Mouse (Mus musculus): ENCODE data around the gene Chrne. TPM values are rescaled to one million over a fixed set of nuclear protein-coding genes. Genes with fewer than 3 reads are reported as not detected.

Chrne gene
- polyA plus RNA-seq, 1 experiment: 0.53 TPM

DNA sequence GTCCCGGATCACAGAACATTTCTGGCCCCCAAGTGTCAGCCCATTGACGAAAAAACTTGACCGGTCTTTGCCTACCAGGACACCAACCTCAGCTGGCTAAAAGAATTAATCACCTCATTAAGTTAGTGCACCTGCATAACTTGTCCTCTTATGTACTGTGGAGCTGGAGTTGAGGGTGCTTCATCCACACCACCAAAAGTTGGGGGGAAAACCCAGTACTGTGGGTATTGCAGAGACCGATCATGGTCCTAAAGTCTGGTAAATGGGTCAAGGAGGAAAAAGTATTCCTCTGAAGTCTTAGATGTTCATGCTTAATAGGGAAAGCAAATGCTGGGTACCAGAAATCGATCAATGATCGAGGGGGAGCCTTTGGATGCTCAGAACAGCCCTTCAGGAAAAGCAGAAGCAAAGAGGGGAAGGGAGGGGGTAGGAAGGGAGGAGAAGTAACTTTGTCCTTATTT lies 33.9 kb upstream of the Chrne start:
- no peaks in the 10 kb centered on the region for H3K27me3 ChIP-seq (ENCODE audit: control insufficient read depth, insufficient read depth, low read length)
- peaks cover 44% of the 10 kb centered on the region for H3K36me3 ChIP-seq (ENCODE audit: control insufficient read depth, insufficient read depth, low read length)
- H3K4me3 ChIP-seq (ENCODE audit: control insufficient read depth, insufficient read depth, low read length): peak overlapping the region; percentile 100
- 7% methylated on average over 6 of the region's 6 CpGs for WGBS
- no peak for TF ChIP-seq CTCF (IDR thresholded peaks at IDR 0.05; ENCODE audit: borderline replicate concordance, control insufficient read depth, extremely low read depth, insufficient read depth, low read length, poor library complexity)
- no peak for TF ChIP-seq POLR2A (IDR thresholded peaks at IDR 0.05; ENCODE audit: control insufficient read depth, extremely low read depth, insufficient read depth, low read length, poor library complexity)
- peak overlapping the region; percentile 99 for H3K27ac ChIP-seq (ENCODE audit: control insufficient read depth, insufficient read depth, low read length)
- peaks cover 46% of the 10 kb centered on the region for H3K4me1 ChIP-seq (replicated peaks; ENCODE audit: control insufficient read depth, insufficient read depth, low read length)
- DNase-seq: no peak

- WGBS: 24% methylated on average over 12 of the region's 12 CpGs
- Histone ChIP-seq H3K27ac (ENCODE audit: control insufficient read depth, insufficient read depth, low read length) (peak overlapping the region; percentile 99), H3K27me3 (ENCODE audit: control insufficient read depth, insufficient read depth, low read length) (no peaks in the 10 kb centered on the region), H3K36me3 (ENCODE audit: control insufficient read depth, insufficient read depth, low read length) (peaks cover 44% of the 10 kb centered on the region), H3K4me1 (replicated peaks; ENCODE audit: control insufficient read depth, insufficient read depth, low read length) (peaks cover 40% of the 10 kb centered on the region), H3K4me3 (ENCODE audit: control insufficient read depth, insufficient read depth, low read length) (peak overlapping the region; percentile 100)
- no peak for TF ChIP-seq POLR2A (IDR thresholded peaks at IDR 0.05; ENCODE audit: control insufficient read depth, extremely low read depth, insufficient read depth, low read length, poor library complexity)
- peak; percentile 65 for DNase-seq
Observed at GRCm38 (mm10) chr11:70652029-70652883, 33.2 kb upstream of the Chrne start.

DNA sequence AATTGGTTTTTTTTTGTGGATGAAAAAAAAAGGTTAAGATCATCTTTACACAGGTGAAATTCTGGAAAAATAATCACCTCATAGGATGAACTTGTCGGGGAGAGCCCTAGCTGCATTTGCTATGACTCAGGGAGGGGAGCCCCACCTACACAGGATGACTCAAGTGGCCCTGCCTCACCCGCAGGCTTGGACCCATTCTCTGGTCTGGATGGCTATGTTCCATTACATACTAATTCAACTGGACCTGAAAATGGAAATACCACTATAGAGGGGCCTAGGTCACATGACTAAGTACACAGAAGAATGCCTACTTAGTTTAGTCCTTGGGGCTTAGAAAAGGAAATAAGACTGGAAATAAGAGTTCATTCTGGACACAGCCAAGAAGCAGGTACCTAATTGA lies 32.4 kb upstream of the Chrne start:
- no peak for TF ChIP-seq POLR2A (IDR thresholded peaks at IDR 0.05; ENCODE audit: control insufficient read depth, extremely low read depth, insufficient read depth, low read length, poor library complexity)
- TF ChIP-seq CTCF (IDR thresholded peaks at IDR 0.05; ENCODE audit: borderline replicate concordance, control insufficient read depth, extremely low read depth, insufficient read depth, low read length, poor library complexity): no peak
- peaks cover 44% of the 10 kb centered on the region for H3K36me3 ChIP-seq (ENCODE audit: control insufficient read depth, insufficient read depth, low read length)
- H3K27ac ChIP-seq (ENCODE audit: control insufficient read depth, insufficient read depth, low read length): peak overlapping the region; percentile 84; the same call in 1 of the 2 replicates
- no peaks in the 10 kb centered on the region for H3K27me3 ChIP-seq (ENCODE audit: control insufficient read depth, insufficient read depth, low read length)
- 70% methylated on average over 2 of the region's 2 CpGs for WGBS
- peaks cover 34% of the 10 kb centered on the region for H3K4me1 ChIP-seq (replicated peaks; ENCODE audit: control insufficient read depth, insufficient read depth, low read length)
- H3K4me3 ChIP-seq (ENCODE audit: control insufficient read depth, insufficient read depth, low read length): peak overlapping the region; percentile 10; the same call in 1 of the 2 replicates
- peak; percentile 7 for DNase-seq

DNA sequence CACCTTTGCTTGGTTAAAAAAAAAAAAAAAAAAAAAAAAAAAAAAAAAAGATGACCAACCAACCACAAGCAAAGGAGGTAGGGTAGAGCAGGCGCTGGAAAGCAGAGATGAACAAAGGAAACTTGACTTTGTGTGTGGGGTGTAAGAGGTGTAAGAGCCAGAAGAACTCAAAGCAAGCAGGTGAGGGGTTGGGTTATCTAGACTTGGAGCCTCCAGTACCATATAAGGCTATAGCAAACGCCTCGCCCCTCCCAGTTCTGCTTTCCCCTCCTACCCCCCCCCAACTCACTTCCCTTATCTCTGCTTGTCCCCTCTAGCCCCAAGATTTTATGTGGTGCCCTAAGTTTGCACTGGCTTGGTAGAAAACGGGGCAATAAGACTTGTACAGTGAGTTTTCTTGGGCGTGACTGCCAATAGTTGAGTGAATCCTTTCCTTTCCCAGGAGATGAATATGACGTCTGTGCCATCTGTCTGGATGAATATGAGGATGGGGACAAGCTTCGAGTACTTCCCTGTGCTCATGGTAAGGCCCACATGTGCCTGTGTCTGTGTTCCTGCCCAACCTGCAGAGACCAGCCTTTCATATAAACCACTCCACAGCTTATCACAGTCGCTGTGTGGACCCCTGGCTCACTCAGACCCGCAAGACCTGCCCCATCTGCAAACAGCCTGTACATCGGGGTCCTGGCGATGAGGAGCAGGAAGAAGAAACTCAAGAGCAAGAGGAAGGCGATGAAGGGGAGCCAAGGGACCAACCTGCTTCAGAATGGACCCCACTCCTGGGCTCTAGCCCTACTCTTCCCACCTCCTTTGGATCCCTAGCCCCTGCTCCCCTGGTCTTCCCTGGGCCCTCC lies 31.5 kb upstream of the Chrne start:
- Histone ChIP-seq H3K4me3 (ENCODE audit: control insufficient read depth, insufficient read depth, low read length) (peak overlapping the region; percentile 34), H3K27ac (ENCODE audit: control insufficient read depth, insufficient read depth, low read length) (peak overlapping the region; percentile 84), H3K27me3 (ENCODE audit: control insufficient read depth, insufficient read depth, low read length) (no peaks in the 10 kb centered on the region), H3K4me1 (replicated peaks; ENCODE audit: control insufficient read depth, insufficient read depth, low read length) (peaks cover 36% of the 10 kb centered on the region), H3K36me3 (ENCODE audit: control insufficient read depth, insufficient read depth, low read length) (peaks cover 44% of the 10 kb centered on the region)
- no peak for TF ChIP-seq CTCF (IDR thresholded peaks at IDR 0.05; ENCODE audit: borderline replicate concordance, control insufficient read depth, extremely low read depth, insufficient read depth, low read length, poor library complexity)
- no peak for TF ChIP-seq POLR2A (IDR thresholded peaks at IDR 0.05; ENCODE audit: control insufficient read depth, extremely low read depth, insufficient read depth, low read length, poor library complexity)
- 44% methylated on average over 12 of the region's 12 CpGs for WGBS
- peak; percentile 45 for DNase-seq

- Histone ChIP-seq H3K36me3 (ENCODE audit: control insufficient read depth, insufficient read depth, low read length) (peaks cover 44% of the 10 kb centered on the region), H3K27me3 (ENCODE audit: control insufficient read depth, insufficient read depth, low read length) (no peaks in the 10 kb centered on the region), H3K4me3 (ENCODE audit: control insufficient read depth, insufficient read depth, low read length) (peak overlapping the region; percentile 12; the same call in 1 of the 2 replicates), H3K27ac (ENCODE audit: control insufficient read depth, insufficient read depth, low read length) (peak overlapping the region; percentile 58), H3K4me1 (replicated peaks; ENCODE audit: control insufficient read depth, insufficient read depth, low read length) (peaks cover 41% of the 10 kb centered on the region)
- TF ChIP-seq CTCF (IDR thresholded peaks at IDR 0.05; ENCODE audit: borderline replicate concordance, control insufficient read depth, extremely low read depth, insufficient read depth, low read length, poor library complexity) (no peak), POLR2A (IDR thresholded peaks at IDR 0.05; ENCODE audit: control insufficient read depth, extremely low read depth, insufficient read depth, low read length, poor library complexity) (no peak)
- peak; percentile 18 for DNase-seq
- WGBS: 84% methylated on average over 8 of the region's 8 CpGs
Observed at GRCm38 (mm10) chr11:70649185-70649734, 30.2 kb upstream of the Chrne start.

DNA sequence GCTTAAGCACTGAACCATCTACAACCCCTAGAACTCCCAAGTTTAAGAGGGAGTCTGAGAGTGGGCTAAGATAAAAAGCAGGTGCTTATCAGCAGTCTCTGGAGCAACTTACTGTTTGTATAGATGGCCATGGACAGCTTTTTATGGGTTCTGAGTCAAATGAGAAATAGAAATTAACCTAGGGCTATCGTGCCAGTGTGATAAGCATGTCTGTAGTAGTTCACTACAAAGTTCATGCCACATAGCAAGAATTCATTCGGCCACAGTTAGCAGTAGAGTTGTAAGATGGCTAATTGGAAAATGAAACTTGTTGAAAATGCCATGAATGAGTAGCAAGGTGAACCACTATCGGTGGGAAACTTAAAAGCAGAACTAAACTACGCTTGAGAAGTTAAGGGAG lies 29.5 kb upstream of the Chrne start:
- Histone ChIP-seq H3K27ac (ENCODE audit: control insufficient read depth, insufficient read depth, low read length) (peak overlapping the region; percentile 20; the same call in 1 of the 2 replicates), H3K4me1 (replicated peaks; ENCODE audit: control insufficient read depth, insufficient read depth, low read length) (peaks cover 41% of the 10 kb centered on the region), H3K27me3 (ENCODE audit: control insufficient read depth, insufficient read depth, low read length) (no peaks in the 10 kb centered on the region), H3K36me3 (ENCODE audit: control insufficient read depth, insufficient read depth, low read length) (peaks cover 44% of the 10 kb centered on the region), H3K4me3 (ENCODE audit: control insufficient read depth, insufficient read depth, low read length) (no peak overlapping the region)
- TF ChIP-seq POLR2A (IDR thresholded peaks at IDR 0.05; ENCODE audit: control insufficient read depth, extremely low read depth, insufficient read depth, low read length, poor library complexity) (no peak), CTCF (IDR thresholded peaks at IDR 0.05; ENCODE audit: borderline replicate concordance, control insufficient read depth, extremely low read depth, insufficient read depth, low read length, poor library complexity) (no peak)
- 9% methylated on average over 4 of the region's 4 CpGs for WGBS
- DNase-seq: peak; percentile 4
